Mouse (Mus musculus) kidney, embryonic 15.5 days (tissue): Measurements from ENCODE around the gene Gm20696. TPM values are rescaled to one million over a fixed set of nuclear protein-coding genes. Genes with fewer than 3 reads are reported as not detected.

ENCODE experiments used
- ATAC-seq: fragments of 200-750 bp; cut with Nextera tagmentation; replicated peaks from 2 replicates; pipeline ENCODE4 v1.8.0; 2017; ENCODE audit warnings: moderate TSS enrichment; ENCODE audit not compliant: low FRiP score
- H3K27ac ChIP-seq: fragments of 300-500 bp; sonication (generic); 2 replicates; pipeline ENCODE4 v1.5.1; 2015; ENCODE audit warnings: mild to moderate bottlenecking, inconsistent platforms
- H3K27me3 ChIP-seq: fragments of 300-500 bp; sonication (generic); 2 replicates; pipeline ENCODE4 v1.6.1; 2015; ENCODE audit warnings: inconsistent platforms
- H3K36me3 ChIP-seq: fragments of 300-500 bp; sonication (generic); 2 replicates; pipeline ENCODE4 v1.6.1; 2015; ENCODE audit warnings: inconsistent platforms
- H3K4me1 ChIP-seq: fragments of 300-500 bp; sonication (generic); 2 replicates; pipeline ENCODE4 v1.6.1; 2015; ENCODE audit warnings: inconsistent platforms
- H3K4me2 ChIP-seq: fragments of 300-500 bp; sonication (generic); 2 replicates; pipeline ENCODE4 v1.6.1; 2015; ENCODE audit warnings: moderate library complexity, mild to moderate bottlenecking, inconsistent platforms
- H3K4me3 ChIP-seq: fragments of 300-500 bp; sonication (generic); replicated peaks from 2 replicates; pipeline ENCODE4 v1.5.1; 2015; ENCODE audit warnings: mild to moderate bottlenecking, inconsistent platforms
- H3K9ac ChIP-seq: fragments of 300-500 bp; sonication (generic); 2 replicates; pipeline ENCODE4 v1.6.1; 2015; ENCODE audit warnings: mild to moderate bottlenecking, inconsistent platforms
- H3K9me3 ChIP-seq: fragments of 300-500 bp; sonication (generic); replicated peaks from 2 replicates; pipeline ENCODE4 v1.6.1; 2016; ENCODE audit warnings: inconsistent platforms
- WGBS: fragments of 180-500 bp; shearing (Covaris S2); methylation state at CpG from one replicate; pipeline ENCODE4 v1.1.7; 2015; ENCODE audit warnings: mixed read lengths; 5-methylcytosine and 5-hydroxymethylcytosine counted together
- polyA plus RNA-seq: library from polyadenylated mRNA; unstranded; fragments of >200 nt; fragmentation: Nextera tagmentation; extraction: Ambion mirVana; gene quantifications from 2 replicates; pipeline ENCODE4 v1.2.1, GENCODE M21; 2015

The Gm20696 gene
- polyA plus RNA-seq, 1 experiment from 2014 or later: 4.0 TPM

GRCm38 (mm10) chr6:99275381-99276296 lies 391.0 kb downstream of the Gm20696 start:
- ATAC-seq: no peak
- Histone ChIP-seq H3K9ac (no peak overlapping the region), H3K27me3 (0 out of 2 replicates have a peak, but pooled peaks cover 3% of the 10 kb centered on the region), H3K4me1 (peaks cover 35% of the 10 kb centered on the region), H3K4me2 (peak overlapping the region; percentile 19; the same call in 1 of the 2 replicates), H3K9me3 (no peaks in the 10 kb centered on the region), H3K4me3 (no peak overlapping the region), H3K27ac (peak overlapping the region; percentile 19; the same call in 1 of the 2 replicates), H3K36me3 (no peaks in the 10 kb centered on the region)
- 31% methylated on average over 21 of the region's 21 CpGs for WGBS

GRCm38 (mm10) chr6:99274667-99275066 lies 391.9 kb downstream of the Gm20696 start:
- Histone ChIP-seq H3K4me1 (peaks cover 36% of the 10 kb centered on the region), H3K4me2 (no peak overlapping the region), H3K4me3 (no peak overlapping the region), H3K9ac (no peak overlapping the region), H3K27me3 (0 out of 2 replicates have a peak, but pooled peaks cover 3% of the 10 kb centered on the region), H3K9me3 (no peaks in the 10 kb centered on the region), H3K36me3 (no peaks in the 10 kb centered on the region), H3K27ac (no peak overlapping the region)
- no peak for ATAC-seq
- WGBS: 84% methylated on average over 5 of the region's 5 CpGs

GRCm38 (mm10) chr6:99274222-99274621 lies 392.4 kb downstream of the Gm20696 start:
- H3K4me1 ChIP-seq: peaks cover 34% of the 10 kb centered on the region
- H3K27me3 ChIP-seq: 0 out of 2 replicates have a peak, but pooled peaks cover 3% of the 10 kb centered on the region
- H3K4me3 ChIP-seq: no peak overlapping the region
- WGBS: 59% methylated on average over 6 of the region's 6 CpGs
- H3K27ac ChIP-seq: no peak overlapping the region
- no peak overlapping the region for H3K9ac ChIP-seq
- no peak for ATAC-seq
- H3K36me3 ChIP-seq: no peaks in the 10 kb centered on the region
- no peak overlapping the region for H3K4me2 ChIP-seq
- no peaks in the 10 kb centered on the region for H3K9me3 ChIP-seq

GRCm38 (mm10) chr6:99273177-99273576 lies 393.4 kb downstream of the Gm20696 start:
- 56% methylated on average over 5 of the region's 5 CpGs for WGBS
- Histone ChIP-seq H3K4me3 (no peak overlapping the region), H3K4me2 (no peak overlapping the region), H3K27ac (no peak overlapping the region), H3K9me3 (no peaks in the 10 kb centered on the region), H3K36me3 (no peaks in the 10 kb centered on the region), H3K9ac (no peak overlapping the region), H3K4me1 (peaks cover 34% of the 10 kb centered on the region), H3K27me3 (0 out of 2 replicates have a peak, but pooled peaks cover 3% of the 10 kb centered on the region)
- no peak for ATAC-seq

- no peak overlapping the region for H3K27ac ChIP-seq
- H3K27me3 ChIP-seq: 0 out of 2 replicates have a peak, but pooled peaks cover 3% of the 10 kb centered on the region
- H3K9me3 ChIP-seq: no peaks in the 10 kb centered on the region
- H3K4me1 ChIP-seq: peaks cover 34% of the 10 kb centered on the region
- 65% methylated on average over 3 of the region's 3 CpGs for WGBS
- no peak overlapping the region for H3K9ac ChIP-seq
- H3K36me3 ChIP-seq: no peaks in the 10 kb centered on the region
- ATAC-seq: no peak
- H3K4me3 ChIP-seq: no peak overlapping the region
- H3K4me2 ChIP-seq: no peak overlapping the region
These were observed 394.4 kb downstream of the Gm20696 start for GRCm38 (mm10) chr6:99272174-99272573.

- H3K4me2 ChIP-seq: no peak overlapping the region
- no peak overlapping the region for H3K9ac ChIP-seq
- H3K27ac ChIP-seq: no peak overlapping the region
- no peaks in the 10 kb centered on the region for H3K36me3 ChIP-seq
- H3K9me3 ChIP-seq: no peaks in the 10 kb centered on the region
- no peak overlapping the region for H3K4me3 ChIP-seq
- peaks cover 33% of the 10 kb centered on the region for H3K4me1 ChIP-seq
- H3K27me3 ChIP-seq: 0 out of 2 replicates have a peak, but pooled peaks cover 3% of the 10 kb centered on the region
- ATAC-seq: no peak
- WGBS: 66% methylated on average over 7 of the region's 7 CpGs
These were observed 394.9 kb downstream of the Gm20696 start for GRCm38 (mm10) chr6:99271741-99272140.

GRCm38 (mm10) chr6:99269921-99270320 lies 396.7 kb downstream of the Gm20696 start:
- Histone ChIP-seq H3K27ac (no peak overlapping the region), H3K9ac (no peak overlapping the region), H3K9me3 (no peaks in the 10 kb centered on the region), H3K4me1 (peaks cover 35% of the 10 kb centered on the region), H3K4me2 (no peak overlapping the region), H3K36me3 (no peaks in the 10 kb centered on the region), H3K27me3 (0 out of 2 replicates have a peak, but pooled peaks cover 3% of the 10 kb centered on the region), H3K4me3 (no peak overlapping the region)
- ATAC-seq: no peak
- 55% methylated on average over 6 of the region's 6 CpGs for WGBS

- Histone ChIP-seq H3K27me3 (0 out of 2 replicates have a peak, but pooled peaks cover 3% of the 10 kb centered on the region), H3K27ac (no peak overlapping the region), H3K4me1 (peaks cover 43% of the 10 kb centered on the region), H3K4me2 (no peak overlapping the region), H3K9ac (no peak overlapping the region), H3K4me3 (no peak overlapping the region), H3K9me3 (no peaks in the 10 kb centered on the region), H3K36me3 (no peaks in the 10 kb centered on the region)
- WGBS: 55% methylated on average over 20 of the region's 20 CpGs
- no peak for ATAC-seq
These were observed 398.2 kb downstream of the Gm20696 start for GRCm38 (mm10) chr6:99268171-99269061.

- no peaks in the 10 kb centered on the region for H3K36me3 ChIP-seq
- H3K4me1 ChIP-seq: peaks cover 40% of the 10 kb centered on the region
- no peak overlapping the region for H3K4me3 ChIP-seq
- H3K27me3 ChIP-seq: 0 out of 2 replicates have a peak, but pooled peaks cover 3% of the 10 kb centered on the region
- H3K27ac ChIP-seq: peak overlapping the region; percentile 71
- 38% methylated on average over 13 of the region's 13 CpGs for WGBS
- H3K9ac ChIP-seq: no peak overlapping the region
- peak; percentile 63; the same call in 1 of the 2 replicates for ATAC-seq
- no peaks in the 10 kb centered on the region for H3K9me3 ChIP-seq
- peak overlapping the region; percentile 32 for H3K4me2 ChIP-seq
These were observed 400.5 kb downstream of the Gm20696 start for GRCm38 (mm10) chr6:99265945-99266656.

GRCm38 (mm10) chr6:99265173-99265572 lies 401.4 kb downstream of the Gm20696 start:
- H3K36me3 ChIP-seq: no peaks in the 10 kb centered on the region
- no peak for ATAC-seq
- no peaks in the 10 kb centered on the region for H3K9me3 ChIP-seq
- H3K27me3 ChIP-seq: no peaks in the 10 kb centered on the region
- no peak overlapping the region for H3K9ac ChIP-seq
- no peak overlapping the region for H3K4me2 ChIP-seq
- no peak overlapping the region for H3K4me3 ChIP-seq
- peaks cover 38% of the 10 kb centered on the region for H3K4me1 ChIP-seq
- 54% methylated on average over 4 of the region's 4 CpGs for WGBS
- H3K27ac ChIP-seq: no peak overlapping the region
